19 mouse cellular contexts compared by ENCODE assay signal in the genomic region with DNA sequence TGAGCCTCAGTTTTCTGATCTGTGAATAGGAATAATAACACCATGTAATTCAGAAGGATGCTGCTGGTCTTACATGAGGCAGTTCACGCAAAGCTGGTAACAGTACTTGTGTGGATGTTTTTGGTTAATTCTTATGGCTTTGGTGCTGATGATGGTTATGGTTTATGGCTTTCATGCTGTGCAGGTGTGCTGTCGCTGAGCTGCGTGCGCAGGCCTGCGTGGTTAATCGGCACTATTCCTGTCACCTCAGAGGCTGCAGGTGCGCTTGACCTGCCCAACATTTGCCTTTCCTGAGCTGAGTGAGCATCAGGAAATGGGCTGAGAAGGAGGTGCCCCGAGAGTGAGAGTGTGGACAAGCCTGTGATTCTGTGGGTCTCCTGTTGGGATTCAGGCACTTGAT. TPM values are rescaled to one million over a fixed set of nuclear protein-coding genes. Genes with fewer than 3 reads are reported as not detected.
DNase-seq lines count a peak whose midpoint lies in the region; ATAC-seq and TF ChIP-seq lines count a peak whose summit lies in the region.
"Had no signal": no experiment of that assay in that cellular context is flagged by ENCODE, and none has a peak within 500 bp of the region (broad histone marks: within the 10 kb centered on the region; RNA-seq: fewer than 3 reads in every experiment).

No protein-coding gene starts in this region.

- WGBS in intestine, postnatal 0 days: 83% methylated on average over 8 of the region's 8 CpGs

- no peak overlapping the region for H3K9ac ChIP-seq in CH12.LX (ENCODE audit: insufficient read depth, low read depth)
- H3K9ac ChIP-seq in intestine, postnatal 0 days (ENCODE audit: low read depth, low read length): no peak overlapping the region
- H3K9ac ChIP-seq: embryonic facial prominence, embryonic 12.5 days; embryonic facial prominence, embryonic 15.5 days; forebrain, postnatal 0 days; hindbrain, embryonic 12.5 days; hindbrain, embryonic 15.5 days had no signal

- no peak for TF ChIP-seq POLR2A in CH12.LX (IDR thresholded peaks at IDR 0.05; ENCODE audit: low read depth, low read length)

- TF ChIP-seq RAD21 in CH12.LX (IDR thresholded peaks at IDR 0.05; ENCODE audit: low read depth, low read length): no peak

- DNase-seq in cerebellum, adult 8-10 months: peak; percentile 38
- no peak for DNase-seq in cerebellum, adult 11 months
- DNase-seq in left cerebral cortex, adult 2 months (ENCODE audit: extremely low spot score in 1 of 2, low spot score in 2 of 2): no peak
- DNase-seq in left cerebral cortex, postnatal 10 days (ENCODE audit: extremely low spot score in 1 of 2, low spot score in 2 of 2): no peak
- peak; percentile 41 for DNase-seq in thymus, postnatal 25 days
- DNase-seq in thymus, postnatal 14 days: no peak
- DNase-seq in CH12.LX (ENCODE audit: extremely low read depth): no peak
- DNase-seq: adrenal gland, adult 8-10 months; adrenal gland, postnatal 25 days; forebrain, postnatal 0 days; gastrocnemius, adult 2 months; gastrocnemius, postnatal 14 days; heart, adult 11 months had no signal

- H3K9me3 ChIP-seq in CH12.LX (replicated peaks; ENCODE audit: low read length): no peaks in the 10 kb centered on the region
- no peaks in the 10 kb centered on the region for H3K9me3 ChIP-seq in intestine, postnatal 0 days (ENCODE audit: control insufficient read depth)
- H3K9me3 ChIP-seq: embryonic facial prominence, embryonic 12.5 days; embryonic facial prominence, embryonic 15.5 days; hindbrain, embryonic 12.5 days; hindbrain, embryonic 15.5 days had no signal

- intact Hi-C loops in left cerebral cortex, adult 2 months (cut with DNase I): loop anchor here (10.0 kb wide), 1 partner anchor 579 kb away; no protein-coding TSS in a partner anchor
- intact Hi-C loops in left cerebral cortex, postnatal 10 days (cut with DNase I): no loop called here

- in situ Hi-C loops in CH12.LX (cut with MboI; ENCODE audit: low pct_ligation_motif_present, low pct_unique_long_range_greater_than_20kb, low sequenced_read_pairs): no loop called here

- ATAC-seq in intestine, postnatal 0 days: no peak

- H3K79me2 ChIP-seq in CH12.LX (replicated peaks; ENCODE audit: control insufficient read depth, extremely low read depth, insufficient read depth, poor library complexity, severe bottlenecking): peaks cover 17% of the 10 kb centered on the region

- peaks cover 0 to 23% of the 10 kb centered on the region in 2 experiments for H3K36me3 ChIP-seq in CH12.LX (replicated peaks in 1 of 2; ENCODE audit: control insufficient read depth in 1 of 2, insufficient read depth in 1 of 2, low read length in 1 of 2)
- H3K36me3 ChIP-seq in intestine, postnatal 0 days (ENCODE audit: control insufficient read depth, insufficient read depth): no peaks in the 10 kb centered on the region
- H3K36me3 ChIP-seq: embryonic facial prominence, embryonic 12.5 days; embryonic facial prominence, embryonic 15.5 days; hindbrain, embryonic 12.5 days; hindbrain, embryonic 15.5 days had no signal

- H3K27ac ChIP-seq in left cerebral cortex, adult 2 months: peak overlapping the region; percentile 87
- no peak overlapping the region; the same call in 1 of the 2 replicates for H3K27ac ChIP-seq in CH12.LX (ENCODE audit: insufficient read depth, low read depth)
- H3K27ac ChIP-seq in intestine, postnatal 0 days (ENCODE audit: low read depth, low read length): no peak overlapping the region
- H3K27ac ChIP-seq: embryonic facial prominence, embryonic 12.5 days; embryonic facial prominence, embryonic 15.5 days; gastrocnemius, adult 2 months; hindbrain, embryonic 12.5 days; hindbrain, embryonic 15.5 days had no signal

- H3K27me3 ChIP-seq in CH12.LX (replicated peaks): no peaks in the 10 kb centered on the region
- H3K27me3 ChIP-seq in intestine, postnatal 0 days (replicated peaks; ENCODE audit: control insufficient read depth, insufficient read depth, low read length): no peaks in the 10 kb centered on the region
- H3K27me3 ChIP-seq: embryonic facial prominence, embryonic 12.5 days; embryonic facial prominence, embryonic 15.5 days; hindbrain, embryonic 12.5 days; hindbrain, embryonic 15.5 days had no signal

- TF ChIP-seq EP300 in CH12.LX (IDR thresholded peaks at IDR 0.05; ENCODE audit: low read length): peak; percentile 67

- no peak for TF ChIP-seq CTCF in left cerebral cortex, adult 2 months (IDR thresholded peaks at IDR 0.05)
- TF ChIP-seq CTCF in CH12.LX (conservative IDR thresholded peaks at IDR 0.05 in 1 of 2, IDR thresholded peaks at IDR 0.05 in 1 of 2; ENCODE audit: low read depth in 2 of 2, low read length in 2 of 2): no peak
- no peak for TF ChIP-seq CTCF in intestine, postnatal 0 days (IDR thresholded peaks at IDR 0.05; ENCODE audit: low read depth)

- no peak overlapping the region; the same call in 1 of the 2 replicates for H3K4me2 ChIP-seq in CH12.LX (ENCODE audit: insufficient read depth, low read depth, poor library complexity, severe bottlenecking)
- no peak overlapping the region for H3K4me2 ChIP-seq in intestine, postnatal 0 days (replicated peaks; ENCODE audit: low read depth)
- H3K4me2 ChIP-seq: embryonic facial prominence, embryonic 12.5 days; embryonic facial prominence, embryonic 15.5 days; heart, embryonic 11.5 days; hindbrain, embryonic 12.5 days; hindbrain, embryonic 15.5 days had no signal

- no peak overlapping the region for H3K4me3 ChIP-seq in left cerebral cortex, adult 2 months
- H3K4me3 ChIP-seq in CH12.LX (replicated peaks in 1 of 3; ENCODE audit: low read depth in 2 of 3, low read length in 2 of 3, poor library complexity in 1 of 3): no peak overlapping the region
- H3K4me3 ChIP-seq in intestine, postnatal 0 days (ENCODE audit: low read depth, low read length): no peak overlapping the region
- H3K4me3 ChIP-seq: embryonic facial prominence, embryonic 12.5 days; embryonic facial prominence, embryonic 15.5 days; gastrocnemius, adult 2 months; hindbrain, embryonic 12.5 days; hindbrain, embryonic 15.5 days had no signal

- dilution Hi-C loops in CH12.LX (cut with MboI; ENCODE audit: extremely low pct_ligation_motif_present, extremely low pct_unique_long_range_greater_than_20kb, low sequenced_read_pairs): no loop called here

- H3K4me1 ChIP-seq in CH12.LX (ENCODE audit: control insufficient read depth in 1 of 2, insufficient read depth in 2 of 2): peaks cover 34 to 60% of the 10 kb centered on the region in 2 experiments
- H3K4me1 ChIP-seq in intestine, postnatal 0 days (replicated peaks; ENCODE audit: control insufficient read depth, insufficient read depth, low read length): peaks cover 19% of the 10 kb centered on the region

TF ChIP-seq in CH12.LX, 34 proteins besides CTCF, POLR2A, EP300 and RAD21:
- TF ChIP-seq MEF2A (IDR thresholded peaks at IDR 0.05; ENCODE audit: borderline replicate concordance, low read depth, low read length) (peak; percentile 71; the same call in 1 of the 2 replicates), USF1 (IDR thresholded peaks at IDR 0.05; ENCODE audit: low read depth, low read length) (no peak), HCFC1 (IDR thresholded peaks at IDR 0.05; ENCODE audit: low read depth, low read length) (no peak), IRF4 (IDR thresholded peaks at IDR 0.05; ENCODE audit: low read depth, low read length) (no peak), SIN3A (IDR thresholded peaks at IDR 0.05; ENCODE audit: low read length) (peak; percentile 60), MAX (IDR thresholded peaks at IDR 0.05; ENCODE audit: low read length) (peak; percentile 64), JUND (conservative IDR thresholded peaks at IDR 0.05; ENCODE audit: low read depth, low read length) (no peak), MXI1 (IDR thresholded peaks at IDR 0.05; ENCODE audit: low read depth, low read length) (0 out of 2 replicates have a peak, but pooled peaks have one; percentile 12), UBTF (IDR thresholded peaks at IDR 0.05; ENCODE audit: low read depth, low read length) (no peak), RCOR1 (conservative IDR thresholded peaks at IDR 0.05; ENCODE audit: low read depth, low read length) (0 out of 2 replicates have a peak, but pooled peaks have one; percentile 44), TCF12 (IDR thresholded peaks at IDR 0.05; ENCODE audit: low read depth, low read length) (peak; percentile 62; the same call in 1 of the 2 replicates), MYC (IDR thresholded peaks at IDR 0.05; ENCODE audit: low read depth, low read length) (0 out of 2 replicates have a peak, but pooled peaks have one; percentile 36), NRF1 (IDR thresholded peaks at IDR 0.05; ENCODE audit: low read depth, low read length) (peak; percentile 58), BHLHE40 (IDR thresholded peaks at IDR 0.05; ENCODE audit: low read depth, low read length) (peak; percentile 37; the same call in 1 of the 2 replicates)

RNA-seq across cellular contexts. Expression of gene Mtmr12, which starts 11.3 kb away (rescaled TPM):
- 10 to 100 TPM; 54.9 to 55.6 TPM for total RNA-seq in left cerebral cortex, adult 2 months (2021)
- 10 to 100 TPM; 16.3 to 17.6 TPM for total RNA-seq in left cerebral cortex, postnatal 10 days (2021)
- total RNA-seq in CH12.LX (2012; rRNA removed): 8.2 and 8.6 TPM in 2 replicates
- total RNA-seq in CH12.LX (2014; rRNA removed): 11.0 and 12.3 TPM in 2 replicates
- polyA plus RNA-seq in CH12.LX (2012; ENCODE audit: insufficient read length, low read depth): 15.3 and 16.3 TPM in 2 replicates
- polyA plus RNA-seq in intestine, postnatal 0 days (2015; fragmentation: Nextera tagmentation; extraction: Ambion mirVana): 6.6 and 7.0 TPM in 2 replicates

Comparison
In these comparisons a context has a peak if more than half of its experiments do, and no peak if none do; other contexts are left out.
1. DNase-seq: peak in cerebellum, adult 8-10 months (single experiment) and thymus, postnatal 25 days (single experiment); none in cerebellum, adult 11 months (single experiment), left cerebral cortex, adult 2 months (0 of 2), left cerebral cortex, postnatal 10 days (0 of 2), thymus, postnatal 14 days (single experiment) and CH12.LX (single experiment).